Mouse (Mus musculus) cerebellum, adult 9-11 months (tissue): ENCODE data around the gene Traf4.

Experiments used
- DNase-seq: peaks from one replicate; pipeline ENCODE4 v3.0.0; 2022

Traf4 gene

GRCm38 (mm10) chr11:78182450-78182849, 17.1 kb upstream of the Traf4 start:
- no peak for DNase-seq

DNA sequence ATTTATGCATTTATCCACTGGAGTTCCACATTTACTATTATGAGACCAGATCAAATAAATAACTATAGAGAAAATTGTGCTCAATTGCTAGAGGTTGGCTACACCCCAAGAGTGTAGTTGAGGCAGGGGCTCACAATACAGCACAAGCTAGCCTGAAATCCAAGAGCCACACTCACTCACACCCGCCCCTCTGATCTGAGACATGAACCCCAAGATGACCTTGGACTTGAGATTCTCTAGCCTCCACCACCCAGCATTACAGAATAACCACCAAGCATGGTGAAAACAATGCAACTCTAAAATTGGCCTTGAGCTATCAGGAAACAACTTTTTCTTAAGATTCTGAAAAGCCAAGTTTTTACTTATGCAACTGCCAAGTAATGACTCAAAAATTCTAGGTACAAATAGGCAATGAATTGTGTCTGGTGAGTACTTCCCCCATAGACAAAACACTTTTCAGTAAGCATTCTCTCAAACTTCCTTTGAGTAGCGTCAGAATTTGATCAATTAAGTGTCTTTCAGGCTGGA, 16.5 kb upstream of the Traf4 start:
- DNase-seq = peak; percentile 15

DNA sequence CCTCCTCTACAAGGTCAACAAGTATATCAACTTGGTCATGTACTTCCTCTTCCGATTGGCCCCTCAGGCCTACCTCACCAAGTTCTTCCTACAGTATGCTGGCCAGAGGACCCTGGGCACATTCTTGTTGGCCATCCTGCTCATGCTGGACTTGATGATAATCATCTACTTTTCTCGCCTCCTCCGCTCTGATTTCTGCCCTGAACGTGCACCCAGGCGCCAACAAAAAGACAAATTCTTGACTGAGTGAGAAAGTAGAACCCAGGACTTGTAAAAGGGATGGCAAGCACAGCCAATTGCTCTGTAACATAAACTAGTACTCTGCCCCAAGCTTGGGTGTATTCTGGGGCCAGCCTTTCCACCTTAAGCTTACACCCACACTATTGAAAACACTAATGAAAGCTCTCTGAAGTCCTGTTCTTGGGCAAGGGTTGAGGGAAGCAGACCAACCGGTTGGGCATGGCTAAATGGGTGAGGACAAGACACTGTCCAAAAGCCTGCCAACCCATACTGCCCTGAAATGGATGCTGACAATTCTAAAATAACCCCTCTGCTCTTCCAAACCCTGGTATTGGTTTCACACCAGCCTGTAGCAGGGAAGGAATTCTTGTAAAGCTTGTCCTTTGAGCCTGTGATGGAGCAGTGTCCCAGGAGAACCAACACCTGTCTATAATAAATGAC, 14.8 kb upstream of the Traf4 start:
- DNase-seq = peak; percentile 23

DNA sequence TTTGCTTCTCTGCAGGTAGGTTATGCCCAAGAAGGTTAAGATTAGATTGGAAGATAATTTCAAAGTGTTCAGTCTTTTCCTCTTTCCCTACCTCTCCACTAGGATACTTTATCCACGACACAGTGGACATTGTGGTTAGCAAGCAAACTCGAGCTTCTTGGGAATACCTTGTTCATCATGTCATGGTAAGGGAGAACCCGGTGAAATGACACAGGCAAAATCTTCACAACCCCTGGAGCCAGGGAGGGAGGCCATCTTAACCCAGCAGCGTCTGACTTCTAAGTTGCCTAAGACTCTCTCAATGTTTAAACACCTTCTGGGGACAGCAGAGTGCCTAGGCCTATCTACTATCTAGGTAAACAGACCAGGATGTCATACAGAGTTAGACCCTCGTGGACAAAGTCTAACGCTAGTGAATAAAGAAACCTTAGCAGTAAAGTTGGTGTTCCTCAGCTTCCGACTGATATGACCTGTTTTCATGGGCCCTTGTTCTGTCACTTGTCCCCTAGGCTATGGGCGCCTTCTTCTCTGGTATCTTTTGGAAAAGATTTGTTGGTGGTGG, 14.1 kb upstream of the Traf4 start:
- peak; percentile 8 for DNase-seq

GRCm38 (mm10) chr11:78178859-78179437, 13.6 kb upstream of the Traf4 start:
- peak; percentile 72 for DNase-seq

GRCm38 (mm10) chr11:78177903-78178858, 12.8 kb upstream of the Traf4 start:
- DNase-seq = peak; percentile 89

DNA sequence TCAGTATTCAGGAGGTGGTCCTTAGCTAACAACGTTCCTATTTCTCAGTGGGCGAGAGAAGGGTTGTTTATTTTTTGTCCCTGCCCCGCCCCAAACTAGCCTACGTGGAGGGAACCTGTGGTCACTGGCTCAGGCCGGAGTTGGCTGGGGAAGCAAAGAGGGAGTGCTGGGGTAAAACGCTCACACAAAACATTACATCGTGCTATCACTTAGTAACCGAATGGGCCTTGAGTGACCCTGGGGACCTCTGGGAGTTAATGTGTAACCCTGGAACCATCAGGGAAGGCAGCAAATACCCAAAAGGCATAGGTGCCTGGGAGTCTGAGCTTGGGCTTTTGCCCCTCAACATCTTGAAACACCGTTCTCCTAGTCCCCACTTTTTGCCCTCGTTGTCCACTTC, 12.0 kb upstream of the Traf4 start:
- no peak for DNase-seq

GRCm38 (mm10) chr11:78176905-78177331, 11.5 kb upstream of the Traf4 start:
- peak; percentile 30 for DNase-seq

DNA sequence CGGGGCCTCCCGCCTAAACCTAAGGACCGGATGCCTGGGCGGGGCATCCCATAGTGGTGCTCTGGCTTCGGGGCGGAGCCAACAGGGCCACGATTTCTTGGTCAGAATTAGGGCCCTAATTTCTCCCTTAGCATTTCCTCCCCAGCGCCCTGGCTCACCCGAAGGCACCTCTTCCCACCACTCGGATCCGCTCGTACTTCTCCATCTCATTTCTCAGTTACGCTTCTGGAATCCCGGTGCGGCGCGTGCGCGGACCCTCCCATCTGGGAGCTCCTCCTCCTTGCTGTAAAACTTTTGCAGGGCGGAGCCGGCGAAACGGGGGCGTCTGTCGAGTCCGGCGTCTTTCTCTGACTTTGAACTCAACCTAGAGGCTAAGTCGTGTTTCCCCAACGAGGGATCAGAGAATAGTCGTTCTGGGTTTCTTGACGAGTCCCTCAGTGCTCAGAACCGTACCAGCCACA, 11.0 kb upstream of the Traf4 start, which contains the start of the genes Nek8 and Tlcd1:
Nek8 (minus strand) TSS at position 274 of the 461 bp plus-strand sequence.
Tlcd1 (plus strand) TSS at position 310 of the 461 bp plus-strand sequence.
- DNase-seq = peak; percentile 82

DNA sequence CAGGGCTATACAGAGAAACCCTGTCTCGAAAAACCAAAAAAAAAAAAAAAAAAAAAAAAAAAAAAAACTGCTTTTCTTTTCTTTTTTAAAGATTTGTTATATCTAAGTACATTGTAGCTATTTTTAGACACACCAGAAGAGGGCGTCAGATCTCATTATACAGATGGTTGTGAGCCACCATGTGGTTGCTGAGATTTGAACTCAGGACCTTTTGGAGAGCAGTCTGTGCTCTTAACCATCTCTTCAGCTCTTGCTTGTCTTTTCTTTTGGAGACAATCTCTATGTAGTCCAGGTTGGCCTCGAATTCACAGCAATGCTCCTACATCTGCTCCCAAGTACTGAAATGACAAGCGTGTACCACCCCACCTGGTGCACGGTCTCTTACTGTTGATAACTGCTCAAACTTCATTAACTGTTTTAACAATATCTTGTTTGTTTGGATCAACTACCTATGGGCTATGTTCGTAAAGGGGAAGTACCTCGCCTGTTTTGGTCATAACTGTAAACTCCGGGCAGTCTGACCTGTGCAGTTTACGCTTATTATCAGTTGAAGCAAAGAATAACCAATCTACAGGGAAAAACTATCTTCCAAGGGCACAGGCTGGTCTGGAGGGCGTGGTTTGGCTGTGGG, 10.5 kb upstream of the Traf4 start:
- peak; percentile 9 for DNase-seq

DNA sequence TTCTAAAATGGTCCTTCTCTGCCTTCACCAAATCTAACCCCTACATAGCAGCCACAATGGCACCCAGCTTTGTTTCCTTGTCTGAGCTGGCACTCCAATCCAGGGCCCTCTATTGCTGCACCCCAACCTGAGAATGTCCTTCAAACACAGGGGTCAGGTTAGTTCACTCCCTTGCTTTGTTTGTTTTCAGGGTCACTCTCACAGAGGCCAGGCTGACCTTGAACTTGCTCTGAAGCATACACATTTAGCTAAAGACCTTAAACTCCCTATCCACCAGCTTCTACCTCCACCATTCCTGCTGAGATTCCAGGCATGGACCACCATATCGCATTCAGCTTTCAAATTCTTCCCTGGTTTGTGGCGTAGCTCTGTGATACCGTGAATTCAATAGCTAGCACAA, 9.1 kb upstream of the Traf4 start:
- DNase-seq = no peak

DNA sequence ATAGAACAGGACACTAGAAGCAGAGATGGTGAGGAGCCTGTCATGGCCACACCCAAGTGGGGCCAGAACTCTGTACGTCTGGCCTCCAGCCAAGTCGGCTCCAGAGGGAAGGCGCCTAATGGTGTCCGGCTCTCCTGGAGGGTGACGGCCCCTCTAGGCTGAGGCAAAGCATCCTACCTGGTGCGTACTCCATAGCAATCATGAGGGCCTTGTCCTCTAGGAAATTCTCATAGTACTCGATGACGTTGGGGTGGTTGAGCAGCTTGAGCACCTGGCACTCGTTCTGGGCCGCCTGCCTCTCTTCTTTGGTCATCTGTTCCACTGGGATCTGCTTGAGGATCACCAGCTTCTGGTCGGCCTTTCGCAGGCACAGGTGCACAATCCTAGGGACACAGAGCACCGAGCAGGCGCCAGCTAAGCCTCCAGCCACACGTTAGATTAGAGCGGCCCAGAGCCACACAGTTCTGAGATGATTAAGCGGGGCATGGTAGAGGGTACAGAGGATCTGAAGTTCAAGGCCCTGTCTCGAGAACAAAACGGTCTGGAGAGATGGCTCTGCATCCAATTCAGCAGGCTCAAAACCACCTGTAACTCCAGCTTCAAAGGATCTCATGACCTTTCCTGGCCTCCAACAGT, 7.5 kb upstream of the Traf4 start:
- peak; percentile 29 for DNase-seq

GRCm38 (mm10) chr11:78172034-78172747, 6.8 kb upstream of the Traf4 start:
- DNase-seq = no peak

- no peak for DNase-seq
Observed at GRCm38 (mm10) chr11:78171328-78171727, 5.9 kb upstream of the Traf4 start.

DNA sequence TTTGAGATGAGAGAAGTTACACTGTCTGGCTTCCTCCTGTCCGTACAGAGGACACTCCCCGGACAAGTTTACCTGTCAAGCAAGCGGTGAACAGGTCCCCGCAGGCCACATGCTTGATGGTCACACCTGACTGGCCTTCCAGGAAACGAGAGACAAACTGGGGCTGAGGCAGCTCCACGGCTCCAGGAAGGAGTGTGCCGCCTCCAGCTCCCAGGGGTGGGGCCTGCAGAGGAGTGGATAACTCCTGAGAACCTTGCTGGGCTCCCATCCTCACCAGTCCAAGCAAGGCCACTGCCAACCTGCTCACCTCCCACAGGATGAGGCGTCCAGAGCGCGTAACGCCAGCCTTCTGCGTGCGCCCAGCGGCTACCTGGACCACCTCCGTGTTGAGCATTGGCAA, 4.9 kb upstream of the Traf4 start:
- DNase-seq = no peak

DNA sequence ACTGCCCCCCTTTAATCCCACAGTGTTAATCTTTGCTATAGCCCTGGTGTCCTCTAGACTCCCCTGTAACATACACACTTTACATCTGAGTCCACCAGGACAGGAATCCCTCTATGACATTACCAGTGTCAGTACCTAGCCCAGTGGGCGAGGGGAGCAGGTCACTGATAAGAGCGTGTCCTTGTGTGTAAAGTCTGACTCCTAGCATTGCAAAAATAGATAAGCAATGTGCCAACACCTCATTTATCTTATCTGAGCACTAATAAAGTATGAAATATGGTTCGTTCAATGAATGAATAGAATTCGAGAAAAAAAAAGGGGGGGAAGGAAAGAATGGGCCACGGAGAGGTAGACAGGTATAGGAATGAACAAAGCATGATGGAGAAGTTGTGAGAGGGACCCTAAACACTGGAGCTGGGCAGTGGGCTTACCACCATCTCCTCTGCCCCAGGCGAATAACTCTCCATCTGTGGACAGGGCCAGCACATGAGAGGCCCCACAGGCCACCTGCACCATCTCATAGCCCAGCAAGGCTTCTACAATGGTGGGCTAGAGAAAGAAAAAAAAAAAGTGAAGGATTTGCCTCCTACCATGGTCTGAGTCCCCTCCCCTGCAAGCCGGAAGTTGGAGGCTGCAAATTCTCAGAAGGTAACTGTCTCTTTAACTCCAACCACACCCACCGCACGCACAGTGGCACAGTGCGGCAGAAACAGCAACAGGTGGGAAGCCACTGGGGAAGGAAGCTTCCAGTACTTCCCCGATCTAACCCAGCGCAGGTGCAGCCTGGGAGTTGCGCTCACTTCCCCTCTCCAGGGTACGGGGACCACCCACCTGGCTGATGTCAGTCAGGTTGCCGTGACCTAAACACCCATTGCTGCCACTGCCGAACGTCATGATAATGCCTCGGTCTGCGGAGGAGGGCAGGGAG, 3.4 kb upstream of the Traf4 start:
- DNase-seq = no peak

GRCm38 (mm10) chr11:78167257-78167959, 2.0 kb upstream of the Traf4 start:
- no peak for DNase-seq

GRCm38 (mm10) chr11:78166640-78167039, 1.3 kb upstream of the Traf4 start:
- DNase-seq = no peak

GRCm38 (mm10) chr11:78166161-78166560, 772 bp upstream of the Traf4 start:
- DNase-seq = peak; percentile 31
